Mouse (Mus musculus) mesoderm, embryonic 11.5 days (tissue): ENCODE measurements around the gene Casz1.

ENCODE experiments used
- DNase-seq: peaks from one replicate; pipeline ENCODE4 v3.0.0-alpha.2; 2012; ENCODE audit warnings: low read depth, low spot score

The Casz1 gene

DNA sequence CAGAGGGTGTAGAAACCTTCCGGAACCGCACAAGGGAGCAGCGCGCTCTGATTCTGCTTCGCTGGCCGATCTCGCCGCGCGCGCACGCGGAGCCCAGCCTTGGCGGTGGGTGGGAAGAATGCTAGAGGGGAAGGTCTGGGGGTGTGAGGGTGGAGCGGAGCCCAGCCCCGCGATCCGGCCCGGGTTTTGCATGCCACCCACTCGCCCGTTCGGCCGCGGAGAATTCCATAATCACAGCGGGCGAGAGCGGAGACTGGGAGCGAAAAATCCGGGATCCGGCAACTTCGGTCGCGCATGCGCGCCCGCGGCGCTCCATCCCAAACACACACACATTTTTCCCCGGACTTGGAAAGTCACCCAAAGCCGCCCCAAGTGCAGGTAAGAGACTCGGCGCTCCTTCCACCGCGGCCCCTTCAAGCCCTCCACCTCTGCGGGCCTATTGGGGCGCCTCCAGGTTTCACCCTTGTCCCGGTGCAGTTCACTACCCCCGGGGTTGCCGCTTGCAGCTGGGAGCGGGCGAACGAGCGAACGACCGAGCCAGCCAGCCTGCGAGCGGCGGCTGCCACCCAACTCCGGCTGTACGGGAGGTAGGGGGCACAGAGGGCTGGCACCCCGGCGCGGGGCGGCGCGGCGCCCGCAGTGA is at the start of gene Casz1:
Gene Casz1, plus strand, starts transcription at position 293 of the 643 bp plus-strand sequence.
- peak; percentile 97 for DNase-seq

DNA sequence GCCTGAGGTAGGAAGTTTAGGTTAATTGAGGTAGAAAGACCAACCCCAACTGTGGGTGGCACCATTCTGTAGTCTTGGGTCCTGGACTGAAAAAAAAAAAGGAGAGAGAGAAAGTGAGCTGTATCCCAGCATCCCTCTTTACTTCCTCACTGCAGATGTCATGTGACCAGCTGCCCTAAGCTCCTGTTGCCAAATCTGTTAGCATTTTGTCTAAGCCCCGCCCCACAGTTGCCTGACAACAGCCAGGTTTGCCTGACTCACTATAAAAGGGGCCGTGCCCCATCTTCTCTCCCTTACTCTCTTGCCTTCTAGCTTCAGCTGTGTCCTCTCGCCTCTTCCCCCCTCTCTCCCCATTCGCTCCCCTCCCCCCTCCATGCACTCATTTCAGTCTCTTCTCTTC is 45.4 kb upstream of the Casz1 start:
- DNase-seq, result no peak

DNA sequence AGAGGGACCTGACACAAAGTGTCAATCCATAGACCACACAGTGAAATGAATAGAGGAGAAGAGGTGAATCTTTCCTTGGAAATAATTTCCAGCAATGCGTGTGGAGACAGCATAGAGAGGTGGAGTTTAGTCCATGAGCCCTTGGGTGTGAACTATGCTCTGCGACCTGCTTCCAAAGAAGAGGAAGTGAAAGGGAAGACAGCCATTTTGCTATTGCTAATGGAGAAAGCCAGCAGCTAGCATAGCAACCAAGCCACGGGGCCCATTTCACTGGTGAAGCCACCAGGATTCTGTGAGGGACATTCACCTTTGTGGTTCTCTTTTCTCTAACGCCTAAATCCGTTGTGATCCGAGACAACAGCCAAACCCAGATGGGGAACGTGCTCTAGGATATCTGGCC is 44.1 kb upstream of the Casz1 start:
- DNase-seq, result no peak

DNA sequence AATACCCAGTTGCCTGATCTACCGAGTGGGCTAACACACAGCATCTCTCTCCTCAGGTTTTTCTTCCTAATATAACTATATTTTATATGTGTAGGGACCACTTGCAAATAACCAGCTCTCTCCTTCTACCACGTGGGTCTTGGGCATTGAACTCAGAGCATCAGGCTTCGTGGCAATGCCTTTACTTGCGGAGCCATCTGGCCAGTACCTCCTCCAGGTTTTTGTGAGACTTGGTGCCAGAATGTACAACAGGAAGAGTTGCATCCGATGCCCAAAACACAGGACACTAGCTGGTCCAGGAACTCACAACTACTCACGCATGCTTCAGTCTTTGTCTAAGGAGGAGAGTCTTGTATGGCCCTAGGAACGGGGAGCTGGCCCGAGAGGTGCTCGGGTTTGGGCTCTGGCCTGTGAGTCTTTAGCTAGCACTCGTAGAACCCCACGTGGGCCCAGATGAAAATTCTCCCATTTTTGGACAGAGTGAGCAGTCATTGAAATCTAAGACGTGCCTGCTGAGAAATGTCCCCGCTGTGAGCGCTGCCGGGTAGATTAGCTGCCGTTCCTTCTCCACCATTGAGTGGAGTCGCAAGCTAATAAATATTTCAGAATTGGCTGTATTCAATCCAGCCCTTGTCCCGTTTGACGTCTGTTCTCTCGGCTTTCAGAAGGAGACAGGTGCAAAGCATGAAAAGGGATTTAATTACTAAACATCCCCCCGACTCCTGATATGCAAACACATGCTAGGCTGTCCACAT is 38.0 kb upstream of the Casz1 start:
- no peak for DNase-seq

DNA sequence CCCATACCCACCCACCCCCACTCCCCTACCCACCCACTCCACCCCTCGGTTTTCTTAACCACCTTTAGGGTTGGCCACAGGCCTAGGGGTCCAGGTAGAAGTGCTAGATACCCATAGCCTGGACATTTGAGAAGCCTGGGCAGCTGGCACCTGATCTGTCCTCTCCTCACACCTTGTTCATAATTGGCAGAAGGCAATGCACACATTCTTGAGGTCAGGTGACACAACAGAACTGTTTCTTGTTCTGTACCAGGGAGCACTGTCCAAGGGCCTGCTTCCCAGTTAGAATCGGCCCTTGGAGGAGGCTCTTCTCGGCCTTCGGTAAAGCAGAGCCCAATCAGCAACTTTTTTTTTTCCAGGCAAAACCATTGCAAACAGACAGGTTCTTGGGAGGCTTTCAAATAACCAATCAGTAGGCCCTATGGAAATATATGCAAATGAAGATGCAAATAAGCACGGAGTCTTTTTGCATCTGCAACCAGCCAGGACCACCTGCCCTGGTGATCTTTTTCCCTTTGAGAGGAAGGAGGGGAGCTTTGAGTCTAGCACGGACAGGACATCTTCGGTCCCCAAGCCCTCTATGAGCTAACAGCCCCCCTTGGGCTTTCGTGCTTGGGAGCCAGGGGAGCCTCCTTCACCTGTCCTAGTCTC is 36.4 kb upstream of the Casz1 start:
- DNase-seq, result no peak

DNA sequence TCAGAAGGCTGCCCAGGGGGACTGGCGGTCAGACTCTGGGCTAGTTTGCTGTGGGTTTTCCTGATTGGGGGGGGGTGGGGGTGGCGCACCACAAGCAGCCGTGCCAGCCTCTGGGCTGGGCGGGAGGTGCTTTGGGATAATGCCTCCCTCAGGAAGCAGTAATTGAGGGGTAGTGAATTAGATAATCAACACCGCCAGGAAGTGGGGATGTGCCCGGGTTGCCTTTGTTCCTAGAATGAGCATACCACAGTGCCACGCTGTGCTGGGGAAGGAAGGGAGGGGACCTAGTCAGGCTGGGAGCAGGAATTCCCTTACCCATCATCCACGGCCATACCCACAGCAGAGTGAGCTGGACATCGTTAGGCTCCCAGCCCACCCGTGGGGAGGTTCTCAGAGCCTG is 35.6 kb upstream of the Casz1 start:
- no peak for DNase-seq

DNA sequence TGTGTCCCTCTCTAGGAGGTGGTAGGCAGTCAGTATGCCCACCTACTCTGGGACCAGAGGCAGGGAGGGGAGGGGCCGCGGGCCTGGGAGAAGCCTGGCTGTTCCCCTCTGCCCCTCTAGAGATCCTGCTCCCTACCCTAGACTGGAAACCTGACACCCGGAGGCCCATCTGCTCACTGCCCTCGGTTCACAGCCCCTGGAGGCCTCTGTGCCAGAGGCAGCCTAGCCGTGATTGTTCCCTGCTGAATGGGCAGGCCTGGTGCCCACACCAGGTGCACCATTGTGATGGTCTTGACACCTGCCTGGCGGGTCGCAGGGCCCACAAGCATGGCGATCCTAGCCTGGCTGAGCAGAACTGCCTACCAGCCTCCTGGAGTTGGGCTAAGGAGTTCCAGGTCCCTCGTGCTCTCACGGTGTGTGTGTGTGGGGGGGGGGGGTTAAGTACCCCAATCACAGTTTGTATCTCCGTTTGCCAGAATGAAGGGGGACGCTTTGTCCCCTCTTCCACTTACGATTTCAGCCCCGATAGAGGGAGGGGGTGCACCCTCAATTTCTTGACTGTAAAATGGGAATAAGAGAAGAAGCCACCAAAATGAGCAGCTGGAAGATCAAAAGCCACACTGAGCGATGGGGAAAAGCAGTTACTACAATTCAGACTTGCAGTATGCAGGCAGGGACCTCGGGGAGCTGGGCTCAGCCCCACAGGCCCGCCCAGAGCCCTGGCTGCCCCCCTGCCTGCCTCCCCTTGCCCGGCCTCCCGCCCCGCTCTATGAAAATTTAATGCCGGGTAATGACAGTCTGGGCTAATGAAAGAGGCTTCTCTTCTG is 33.4 kb upstream of the Casz1 start:
- peak; percentile 79 for DNase-seq

DNA sequence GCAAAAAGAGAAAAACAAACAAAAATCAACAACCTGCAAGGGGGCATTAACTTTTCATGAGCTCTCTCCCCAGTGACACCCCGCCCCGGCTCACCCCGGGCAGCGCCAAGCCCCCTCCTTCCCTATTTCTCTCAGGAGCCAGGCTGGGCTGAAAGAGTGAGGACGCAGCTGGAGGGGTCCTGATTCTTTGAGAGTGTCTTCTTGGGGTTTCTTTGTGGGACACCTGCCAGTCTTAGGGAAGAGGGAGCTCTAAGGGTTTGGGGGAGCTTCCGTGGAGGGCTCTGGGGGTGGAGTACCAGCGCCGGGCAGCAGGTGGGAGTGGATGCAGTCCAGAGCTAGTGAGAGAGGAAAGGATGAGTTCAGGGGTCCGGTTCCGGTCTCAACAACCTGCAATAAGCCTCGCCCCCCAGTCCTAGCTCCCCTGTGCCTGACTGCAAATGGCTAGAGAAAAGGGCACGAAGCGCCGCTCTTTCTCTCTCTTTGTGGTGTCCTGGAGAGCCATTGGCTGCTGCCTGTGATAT is 32.8 kb upstream of the Casz1 start:
- DNase-seq, result no peak

DNA sequence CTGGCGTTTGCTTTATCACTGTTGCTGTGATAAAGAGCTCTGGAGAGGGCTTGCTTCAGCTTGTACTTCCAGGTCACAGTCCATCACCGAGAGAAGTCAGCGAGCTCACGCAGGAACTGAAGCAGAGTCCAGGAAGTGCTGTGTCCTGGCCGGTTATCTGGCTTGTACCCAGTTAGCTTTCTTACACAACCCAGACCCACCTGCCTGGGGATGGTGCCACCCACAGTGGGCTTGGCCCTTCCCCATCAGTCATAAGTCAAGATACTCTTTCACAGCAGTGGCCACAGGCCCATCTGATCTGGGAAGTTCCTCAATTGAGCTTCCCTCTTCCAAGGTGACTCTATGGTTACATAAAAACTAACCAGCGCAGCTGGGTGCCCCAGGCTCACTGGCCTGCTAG is 31.6 kb upstream of the Casz1 start:
- no peak for DNase-seq

DNA sequence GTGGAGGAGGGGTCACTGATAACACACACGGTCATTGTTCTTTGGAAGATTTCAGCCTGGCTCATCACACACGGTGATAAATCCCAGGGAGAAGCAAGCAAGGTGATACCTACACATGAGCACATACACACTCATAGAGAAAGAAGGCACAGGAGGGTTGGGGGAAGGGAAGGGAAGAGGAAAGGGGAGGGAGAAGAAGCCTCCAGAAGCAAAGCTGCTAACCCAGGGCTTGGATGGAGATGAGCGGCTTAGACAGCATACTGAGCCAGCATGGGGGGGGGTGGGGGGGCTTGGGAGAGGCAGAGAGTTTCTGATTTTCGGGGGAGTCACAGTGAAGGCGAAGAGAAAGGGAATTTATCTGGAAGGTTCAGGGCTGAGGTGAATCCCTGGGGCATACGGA is 30.2 kb upstream of the Casz1 start:
- DNase-seq, result no peak

DNA sequence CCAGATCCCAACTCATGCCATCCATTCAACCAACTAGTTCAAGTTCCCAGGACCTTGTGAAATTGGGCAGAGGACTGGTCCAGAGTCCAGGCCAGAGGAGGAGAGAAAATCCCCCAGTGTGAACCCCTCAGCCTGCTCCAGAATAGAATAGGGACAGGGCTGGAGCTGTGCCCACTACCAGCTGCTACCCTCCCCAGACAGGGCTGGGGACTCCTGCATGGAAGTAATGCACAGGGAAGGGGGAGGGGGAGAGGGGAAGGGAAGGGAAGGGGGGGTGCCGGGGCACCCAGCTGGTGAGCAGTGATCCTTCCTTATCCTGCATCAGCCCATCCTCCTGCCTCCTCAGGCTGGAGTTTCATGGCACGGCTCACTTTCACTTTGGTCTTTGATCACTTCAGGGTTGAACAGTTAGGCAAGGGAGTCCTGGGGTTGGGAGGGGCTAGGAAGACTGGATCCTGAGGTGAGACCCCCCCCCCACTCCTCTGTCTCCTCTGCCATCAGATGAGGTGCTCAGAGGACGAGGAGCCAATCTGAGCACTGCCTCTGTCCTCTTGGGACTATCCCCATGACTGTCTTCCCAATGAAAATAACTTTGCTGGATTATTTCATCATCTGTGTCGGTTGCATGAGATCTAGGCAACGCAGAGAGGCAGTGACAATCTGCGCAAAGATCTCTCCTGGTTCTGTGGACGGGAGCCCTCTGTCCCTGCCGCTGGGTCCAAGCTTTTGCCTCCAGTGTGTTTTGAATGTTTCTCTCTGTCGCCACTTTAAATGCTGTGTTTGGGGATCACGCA is 28.6 kb upstream of the Casz1 start:
- DNase-seq, result no peak

DNA sequence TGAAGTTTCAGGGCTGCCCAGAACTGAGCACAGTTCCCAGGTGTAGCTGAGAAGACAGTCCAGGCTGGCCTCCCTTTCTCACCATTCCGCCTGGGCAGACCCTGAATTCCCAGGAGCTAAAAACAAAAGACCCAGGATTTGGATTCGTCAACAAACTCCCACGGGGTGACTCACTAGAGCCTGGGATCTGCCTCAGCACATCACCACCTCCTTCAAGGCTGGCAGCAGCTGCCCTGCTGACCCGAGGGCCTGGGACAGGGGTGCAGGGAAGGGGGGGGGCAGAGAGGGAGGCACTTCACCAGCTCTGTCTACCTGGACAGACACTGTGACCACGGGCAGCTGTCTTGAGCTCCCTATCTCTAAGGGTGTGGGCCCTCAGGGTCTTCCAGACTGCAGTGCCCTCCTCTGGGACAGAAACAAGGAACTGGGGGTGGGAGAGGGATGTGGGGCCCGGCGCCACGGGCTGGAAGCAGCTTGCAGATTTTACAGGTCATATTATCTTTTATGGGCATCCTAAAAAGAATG is 24.1 kb upstream of the Casz1 start:
- no peak for DNase-seq

DNA sequence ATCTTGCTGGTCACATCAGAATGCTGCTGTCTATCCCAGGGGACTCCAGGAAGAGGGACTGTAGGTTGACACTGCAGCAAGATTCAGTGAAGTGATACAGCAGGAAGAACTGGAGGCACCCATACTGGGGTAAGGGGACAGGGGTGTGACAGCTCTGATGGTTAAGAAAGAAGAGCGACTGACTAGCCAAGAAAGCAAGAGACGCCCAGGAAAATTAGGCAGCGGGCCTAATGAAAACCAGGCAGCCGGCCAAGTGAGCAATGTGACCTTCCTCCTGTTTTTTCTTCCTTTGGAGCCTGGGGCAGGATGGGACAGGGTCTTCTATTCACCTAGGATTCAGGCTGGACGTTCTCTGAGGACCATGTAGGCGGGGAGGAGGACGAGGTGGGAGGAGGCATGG is 22.7 kb upstream of the Casz1 start:
- no peak for DNase-seq

DNA sequence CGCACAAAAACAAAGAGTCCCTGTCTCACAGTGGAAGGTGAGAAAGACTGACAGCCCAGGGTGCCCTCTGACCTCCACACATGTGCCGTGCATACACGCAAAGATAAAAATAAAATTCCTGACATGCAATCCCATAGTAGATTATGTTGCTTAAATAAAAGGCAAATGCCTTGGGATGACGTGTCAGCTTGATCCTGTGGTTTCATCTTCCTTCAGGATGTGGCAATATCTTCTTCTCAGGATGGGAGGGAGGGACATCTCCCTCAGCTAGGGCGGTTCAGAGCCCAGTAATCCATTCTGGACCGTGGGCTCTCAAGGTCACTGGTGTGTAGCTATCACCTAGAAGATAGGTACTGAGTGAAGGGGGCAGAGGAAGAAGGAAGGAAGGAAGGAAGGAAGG is 21.3 kb upstream of the Casz1 start:
- no peak for DNase-seq

DNA sequence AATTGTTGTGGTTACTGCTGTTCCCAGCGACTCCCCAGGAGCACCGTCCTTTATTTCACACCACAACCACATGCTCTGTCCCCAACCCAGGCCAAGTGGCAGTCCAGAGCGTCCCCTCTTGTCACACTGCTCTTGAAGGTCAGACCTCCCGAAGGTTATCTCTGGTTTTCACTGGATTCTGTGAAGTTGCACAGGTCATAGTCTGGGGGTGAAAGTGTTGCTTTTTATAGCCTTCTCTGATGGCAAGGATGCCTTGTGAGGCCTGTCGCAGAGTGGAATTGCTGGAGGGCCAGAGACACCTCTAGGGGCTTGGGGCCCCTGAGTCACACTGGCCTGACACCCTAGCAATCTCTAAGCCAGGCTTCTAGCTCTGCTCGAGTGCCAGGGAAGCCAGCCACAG is 20.5 kb upstream of the Casz1 start:
- DNase-seq, result no peak

DNA sequence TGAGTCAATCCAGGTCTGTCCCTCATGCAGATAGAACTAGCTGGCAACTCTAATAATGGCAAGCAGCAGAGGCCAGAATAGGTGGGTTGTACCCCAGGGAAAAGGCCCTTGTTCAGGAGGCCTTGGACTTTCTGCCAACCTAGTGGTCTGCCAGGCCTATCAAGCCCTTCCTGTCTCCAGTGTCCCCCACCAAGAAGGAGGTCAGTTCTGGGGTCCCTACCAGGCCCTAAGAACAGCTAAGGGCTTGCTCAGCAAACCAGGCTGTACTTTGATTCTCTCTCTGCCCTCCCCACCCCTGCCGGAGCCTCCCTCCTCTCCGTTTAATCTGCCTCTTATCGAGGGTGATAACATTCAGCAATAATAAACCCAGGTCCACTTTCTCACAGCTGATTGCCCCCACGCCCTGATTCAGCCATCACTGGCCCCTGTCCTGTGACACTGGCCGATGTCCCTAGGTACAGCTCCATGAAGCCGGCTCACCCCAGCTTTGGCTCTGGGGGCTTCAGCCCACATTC is 19.1 kb upstream of the Casz1 start:
- DNase-seq, result no peak

DNA sequence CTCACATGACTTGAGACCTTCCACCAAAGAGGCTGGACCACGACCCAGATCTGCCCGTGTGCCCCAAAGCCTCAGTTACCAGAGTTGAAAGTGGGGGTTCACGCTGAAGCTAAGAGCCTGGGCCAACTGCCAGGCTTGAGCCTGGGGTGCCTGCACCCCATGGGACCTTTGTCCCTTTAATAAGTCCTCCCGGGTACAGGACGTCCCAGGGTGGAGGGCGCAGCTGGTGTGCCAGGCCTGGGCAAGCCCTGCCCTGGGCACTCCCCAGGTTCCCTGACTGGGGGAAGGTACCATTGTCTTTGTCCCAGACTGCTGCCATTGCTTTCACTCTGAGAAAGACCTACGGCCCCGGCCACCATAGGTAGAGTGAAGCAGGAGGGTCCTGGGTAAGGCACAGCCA is 18.2 kb upstream of the Casz1 start:
- DNase-seq, result no peak

DNA sequence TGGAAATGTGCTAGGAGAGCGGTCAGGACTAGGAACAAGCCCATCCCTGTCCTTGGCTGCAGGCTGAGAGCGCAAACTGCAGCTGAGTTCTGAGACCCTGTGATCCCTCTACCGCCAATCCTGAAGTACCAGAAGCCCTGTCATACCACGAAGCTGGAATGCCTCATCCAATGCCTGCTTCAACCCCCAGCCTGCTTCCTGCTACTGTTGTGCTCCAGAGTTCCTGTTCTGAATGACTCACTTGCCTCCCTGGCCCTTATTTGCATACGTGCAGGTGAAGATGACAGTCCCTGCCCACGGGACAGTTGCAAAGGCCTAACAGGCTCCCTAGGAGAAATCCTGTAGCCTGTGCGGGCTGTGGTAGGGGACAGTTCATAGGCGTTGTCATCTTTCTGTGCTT is 13.3 kb upstream of the Casz1 start:
- no peak for DNase-seq

DNA sequence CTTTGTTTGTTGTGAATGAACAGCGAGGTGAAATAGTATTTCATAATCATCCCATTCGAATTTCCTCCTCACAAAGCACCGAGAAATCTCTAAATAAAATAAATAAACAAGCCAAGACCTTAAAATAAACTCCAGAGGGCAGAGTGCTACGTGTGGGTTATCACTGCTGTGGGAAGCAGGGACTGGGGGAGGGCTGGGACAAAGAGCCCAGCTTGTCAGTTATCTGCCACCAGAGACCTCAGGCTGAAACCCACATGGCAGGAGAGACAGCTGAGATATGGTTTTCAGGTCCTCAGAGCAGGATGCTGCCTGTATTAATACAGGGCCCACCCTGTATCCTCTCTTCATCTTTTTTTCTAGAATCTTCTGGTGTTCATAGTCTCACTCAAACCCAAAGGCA is 9.2 kb upstream of the Casz1 start:
- DNase-seq, result no peak

DNA sequence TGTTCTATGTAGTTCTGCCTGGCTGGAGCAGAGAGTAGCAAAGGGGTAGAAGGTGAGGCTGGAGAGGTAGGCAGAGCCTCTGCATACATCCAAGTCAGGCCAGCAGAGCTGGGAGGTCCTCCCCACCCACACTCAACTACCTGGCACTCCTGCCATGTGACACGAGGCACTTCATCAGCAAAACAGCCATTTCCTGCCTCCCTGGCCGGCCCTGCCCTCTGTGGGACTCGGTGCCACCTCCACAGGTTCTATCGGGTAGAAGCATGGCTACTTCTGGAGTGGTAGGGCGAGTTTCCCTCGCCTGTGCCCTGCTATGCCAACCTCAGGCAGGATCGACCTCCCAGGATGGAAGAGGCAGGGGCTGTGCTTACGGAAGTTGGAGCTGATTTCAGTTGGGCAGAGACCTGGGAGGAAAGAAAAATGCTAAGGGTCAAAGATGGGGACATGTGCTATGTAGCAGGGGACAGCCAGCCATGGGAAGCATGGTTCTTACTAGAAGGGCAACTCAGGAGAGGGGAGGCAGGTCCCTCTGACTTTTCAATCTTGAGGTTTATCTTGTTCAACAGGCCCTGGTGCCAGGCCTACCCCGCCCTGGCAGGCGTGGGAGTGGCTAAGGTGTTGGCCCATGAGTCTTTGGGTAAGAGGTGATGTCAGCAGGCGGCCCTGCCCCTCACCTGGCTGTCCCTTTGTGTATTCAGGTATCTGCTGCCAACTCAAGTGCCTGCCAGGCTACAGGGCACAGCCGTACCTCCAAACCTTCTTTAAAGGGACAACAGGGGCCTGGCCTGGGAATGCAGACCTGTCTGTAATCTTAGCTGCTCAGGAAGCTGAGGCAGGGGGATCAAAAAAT is 6.5 kb upstream of the Casz1 start:
- DNase-seq, result no peak
